Mouse (Mus musculus): ENCODE results near the gene Plpp6. TPM values are rescaled to one million over a fixed set of nuclear protein-coding genes. Genes with fewer than 3 reads are reported as not detected.

Plpp6 gene
- total and polyA plus RNA-seq, 3 experiments = 5.3 to 6.6 (median 5.6) TPM

GRCm38 (mm10) chr19:28974862-28975611 lies 11.3 kb downstream of the Plpp6 start:
- dilution Hi-C loops (cut with MboI; ENCODE audit: extremely low pct_ligation_motif_present, extremely low pct_unique_long_range_greater_than_20kb, low sequenced_read_pairs) = no loop called here
- H3K9ac ChIP-seq (ENCODE audit: insufficient read depth, low read depth) = no peak overlapping the region
- no peak overlapping the region for H3K4me3 ChIP-seq (replicated peaks in 1 of 3; ENCODE audit: low read depth in 2 of 3, low read length in 2 of 3, poor library complexity in 1 of 3)

GRCm38 (mm10) chr19:28982617-28983016 lies 18.9 kb downstream of the Plpp6 start:
- H3K27me3 ChIP-seq (replicated peaks) = peaks cover 5% of the 10 kb centered on the region
- no peaks in the 10 kb centered on the region for H3K4me1 ChIP-seq (ENCODE audit: control insufficient read depth in 1 of 2, insufficient read depth in 2 of 2)
- dilution Hi-C loops (cut with MboI; ENCODE audit: extremely low pct_ligation_motif_present, extremely low pct_unique_long_range_greater_than_20kb, low sequenced_read_pairs) = no loop called here
- no peak overlapping the region for H3K4me3 ChIP-seq (replicated peaks in 1 of 3; ENCODE audit: low read depth in 2 of 3, low read length in 2 of 3, poor library complexity in 1 of 3)
- DNase-seq (ENCODE audit: extremely low read depth) = no peak
- no peak overlapping the region for H3K4me2 ChIP-seq (ENCODE audit: insufficient read depth, low read depth, poor library complexity, severe bottlenecking)
- in situ Hi-C loops (cut with MboI; ENCODE audit: low pct_ligation_motif_present, low pct_unique_long_range_greater_than_20kb, low sequenced_read_pairs) = loop anchor here (10.0 kb wide), 2 partner anchors 372 to 532 kb away; no protein-coding TSS in a partner anchor
- H3K79me2 ChIP-seq (replicated peaks; ENCODE audit: control insufficient read depth, extremely low read depth, insufficient read depth, poor library complexity, severe bottlenecking) = no peaks in the 10 kb centered on the region
- H3K9me3 ChIP-seq (replicated peaks; ENCODE audit: low read length) = no peaks in the 10 kb centered on the region
- no peak overlapping the region for H3K9ac ChIP-seq (ENCODE audit: insufficient read depth, low read depth)
- no peak overlapping the region for H3K27ac ChIP-seq (ENCODE audit: insufficient read depth, low read depth)
- H3K36me3 ChIP-seq (replicated peaks in 1 of 2; ENCODE audit: control insufficient read depth in 1 of 2, insufficient read depth in 1 of 2, low read length in 1 of 2) = no peaks in the 10 kb centered on the region
- TF ChIP-seq TBP (conservative IDR thresholded peaks at IDR 0.05; ENCODE audit: low read depth, low read length) = no peak

More at GRCm38 (mm10) chr19:28974862-28975611, 11.3 kb downstream of the Plpp6 start:
- Histone ChIP-seq H3K27ac (ENCODE audit: insufficient read depth, low read depth) (no peak overlapping the region), H3K4me1 (ENCODE audit: control insufficient read depth in 1 of 2, insufficient read depth in 2 of 2) (no peaks in the 10 kb centered on the region), H3K9me3 (replicated peaks; ENCODE audit: low read length) (no peaks in the 10 kb centered on the region), H3K27me3 (replicated peaks) (no peaks in the 10 kb centered on the region), H3K79me2 (replicated peaks; ENCODE audit: control insufficient read depth, extremely low read depth, insufficient read depth, poor library complexity, severe bottlenecking) (no peaks in the 10 kb centered on the region), H3K4me2 (ENCODE audit: insufficient read depth, low read depth, poor library complexity, severe bottlenecking) (no peak overlapping the region), H3K36me3 (replicated peaks in 1 of 2; ENCODE audit: control insufficient read depth in 1 of 2, insufficient read depth in 1 of 2, low read length in 1 of 2) (no peaks in the 10 kb centered on the region)
- TF ChIP-seq RAD21 (IDR thresholded peaks at IDR 0.05; ENCODE audit: low read depth, low read length) (peak; percentile 74), SMC3 (IDR thresholded peaks at IDR 0.05; ENCODE audit: low read depth, low read length) (peak; percentile 76), SIN3A (IDR thresholded peaks at IDR 0.05; ENCODE audit: low read length) (no peak), CTCF (conservative IDR thresholded peaks at IDR 0.05 in 1 of 2, IDR thresholded peaks at IDR 0.05 in 1 of 2; ENCODE audit: low read depth in 2 of 2, low read length in 2 of 2) (peak; percentile 31 to 80; a peak in 3 of 4 replicates), ZC3H11A (IDR thresholded peaks at IDR 0.05; ENCODE audit: low read depth, low read length) (0 out of 2 replicates have a peak, but pooled peaks have one; percentile 11)
- in situ Hi-C loops (cut with MboI; ENCODE audit: low pct_ligation_motif_present, low pct_unique_long_range_greater_than_20kb, low sequenced_read_pairs) = no loop called here
- peak; percentile 44 for DNase-seq (ENCODE audit: extremely low read depth)

GRCm38 (mm10) chr19:28989515-28989914 lies 25.8 kb downstream of the Plpp6 start:
- H3K9me3 ChIP-seq (replicated peaks; ENCODE audit: low read length) = no peaks in the 10 kb centered on the region
- dilution Hi-C loops (cut with MboI; ENCODE audit: extremely low pct_ligation_motif_present, extremely low pct_unique_long_range_greater_than_20kb, low sequenced_read_pairs) (no loop called here), in situ Hi-C loops (cut with MboI; ENCODE audit: low pct_ligation_motif_present, low pct_unique_long_range_greater_than_20kb, low sequenced_read_pairs) (loop anchor here (10.0 kb wide), 2 partner anchors 365 to 525 kb away; no protein-coding TSS in a partner anchor)
- peaks cover 5% of the 10 kb centered on the region for H3K27me3 ChIP-seq (replicated peaks)
- no peak for TF ChIP-seq SIN3A (IDR thresholded peaks at IDR 0.05; ENCODE audit: low read length)
- TF ChIP-seq MAZ (IDR thresholded peaks at IDR 0.05; ENCODE audit: low read depth, low read length) = no peak
- TF ChIP-seq USF1 (IDR thresholded peaks at IDR 0.05; ENCODE audit: low read depth, low read length) = no peak
- peak; percentile 16 for DNase-seq (ENCODE audit: extremely low read depth)
- H3K36me3 ChIP-seq (replicated peaks in 1 of 2; ENCODE audit: control insufficient read depth in 1 of 2, insufficient read depth in 1 of 2, low read length in 1 of 2) = peaks cover under 1 to 17% of the 10 kb centered on the region in 2 experiments
- H3K4me3 ChIP-seq (replicated peaks in 1 of 3; ENCODE audit: low read depth in 2 of 3, low read length in 2 of 3, poor library complexity in 1 of 3) = peak overlapping the region; percentile 77 to 97 (median 92)
- H3K4me2 ChIP-seq (ENCODE audit: insufficient read depth, low read depth, poor library complexity, severe bottlenecking) = peak overlapping the region; percentile 82
- peak overlapping the region; percentile 71 for H3K9ac ChIP-seq (ENCODE audit: insufficient read depth, low read depth)
- peaks cover 5 to 13% of the 10 kb centered on the region in 2 experiments; a peak in 3 of 4 replicates for H3K4me1 ChIP-seq (ENCODE audit: control insufficient read depth in 1 of 2, insufficient read depth in 2 of 2)
- peaks cover 19% of the 10 kb centered on the region for H3K79me2 ChIP-seq (replicated peaks; ENCODE audit: control insufficient read depth, extremely low read depth, insufficient read depth, poor library complexity, severe bottlenecking)
- no peak overlapping the region for H3K27ac ChIP-seq (ENCODE audit: insufficient read depth, low read depth)
